8 mouse cellular contexts compared by ENCODE assay signal in the genomic region with DNA sequence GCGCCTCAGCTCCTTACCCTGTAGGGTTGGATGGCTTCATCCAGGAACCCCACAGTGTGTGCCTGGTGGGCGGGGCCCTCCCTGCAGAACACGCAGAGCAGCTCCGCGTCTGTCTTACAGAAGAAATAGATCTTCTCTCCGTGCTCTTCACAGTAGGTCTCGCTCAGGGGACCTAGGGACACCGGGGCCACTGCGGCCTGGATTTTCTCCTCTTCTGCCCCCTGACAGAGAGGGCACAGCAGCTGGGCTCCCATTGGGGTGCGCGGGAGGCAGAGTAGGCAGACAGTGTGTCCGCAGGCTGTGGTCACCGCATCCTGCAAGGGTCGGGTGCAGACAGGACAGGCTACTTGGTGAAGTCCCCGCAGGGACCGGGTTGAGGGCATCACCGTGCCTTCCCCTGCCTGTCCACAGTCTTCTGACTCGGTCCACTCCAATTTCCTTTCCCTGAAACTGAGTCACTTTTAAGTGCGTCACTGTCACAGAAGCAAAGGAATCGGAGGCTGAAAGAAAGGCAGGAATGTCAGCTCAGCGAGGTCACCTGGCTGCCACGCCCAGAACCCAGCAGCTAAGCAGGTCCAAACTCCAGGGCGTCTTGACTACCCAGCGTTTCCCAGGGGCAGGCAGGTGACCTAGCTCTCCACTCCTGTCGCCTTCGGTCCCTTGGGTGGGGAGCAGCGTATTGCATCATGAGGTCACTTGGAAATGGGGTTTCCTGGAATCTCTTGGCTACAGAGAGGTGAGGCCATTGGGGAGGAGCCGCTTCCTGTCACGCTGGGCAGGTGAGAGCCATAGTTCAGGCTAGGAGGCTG. TPM values are rescaled to one million over a fixed set of nuclear protein-coding genes. Genes with fewer than 3 reads are reported as not detected.
A peak's percentile ranks its signal among the peaks of the same experiment; 100 is the strongest.
DNase-seq lines count a peak whose midpoint lies in the region; ATAC-seq lines count a peak whose summit lies in the region.

Gene Trim15, minus strand, starts transcription at position 492 of the 809 bp plus-strand sequence.

- no peaks in the 10 kb centered on the region for H3K9me3 ChIP-seq in forebrain, embryonic 13.5 days (replicated peaks)
- H3K9me3 ChIP-seq in neural tube, embryonic 12.5 days: no peaks in the 10 kb centered on the region

- H3K36me3 ChIP-seq in forebrain, embryonic 13.5 days (ENCODE audit: poor library complexity, severe bottlenecking): no peaks in the 10 kb centered on the region
- H3K36me3 ChIP-seq in neural tube, embryonic 12.5 days: no peaks in the 10 kb centered on the region

- DNase-seq in lung, adult 18-20 months: peak; percentile 30 to 62
- DNase-seq in lung, postnatal 4 days: no peak
- peak; percentile 79 for DNase-seq in large intestine, adult 2 months (ENCODE audit: low read depth, low spot score)
- DNase-seq in B cell, adult 2 months: no peak
- no peak for DNase-seq in thymus, adult 18-20 months
- DNase-seq in urinary bladder, postnatal 36 days (ENCODE audit: low spot score in 2 of 2): no peak

- H3K27me3 ChIP-seq in forebrain, embryonic 13.5 days: peaks cover 15% of the 10 kb centered on the region
- peaks cover 9% of the 10 kb centered on the region; the same call in 1 of the 2 replicates for H3K27me3 ChIP-seq in neural tube, embryonic 12.5 days (replicated peaks)

- H3K4me2 ChIP-seq in forebrain, embryonic 13.5 days: peak within 1 kb of the TSS; percentile 49
- H3K4me2 ChIP-seq in neural tube, embryonic 12.5 days (replicated peaks): peak within 1 kb of the TSS; percentile 50

- peak within 1 kb of the TSS; percentile 16 for H3K4me3 ChIP-seq in forebrain, embryonic 13.5 days
- H3K4me3 ChIP-seq in neural tube, embryonic 12.5 days: no peak within 1 kb of the TSS

- 15% methylated on average over 29 of the region's 29 CpGs for WGBS in forebrain, embryonic 13.5 days
- WGBS in large intestine, adult 2 months: 7% methylated on average over 29 of the region's 29 CpGs
- 17% methylated on average over 29 of the region's 29 CpGs for WGBS in neural tube, embryonic 12.5 days

- H3K4me1 ChIP-seq in forebrain, embryonic 13.5 days: peaks cover 5% of the 10 kb centered on the region; the same call in 1 of the 2 replicates
- no peaks in the 10 kb centered on the region for H3K4me1 ChIP-seq in neural tube, embryonic 12.5 days

- no peak for ATAC-seq in forebrain, embryonic 13.5 days
- peak; percentile 35; the same call in 1 of the 2 replicates for ATAC-seq in neural tube, embryonic 12.5 days (ENCODE audit: low FRiP score, low read depth)

- no peak within 1 kb of the TSS for H3K9ac ChIP-seq in forebrain, embryonic 13.5 days
- 0 out of 2 replicates have a peak within 1 kb of the TSS, but pooled peaks have one; percentile 35 for H3K9ac ChIP-seq in neural tube, embryonic 12.5 days

- no peak within 1 kb of the TSS for H3K27ac ChIP-seq in forebrain, embryonic 13.5 days
- H3K27ac ChIP-seq in neural tube, embryonic 12.5 days: no peak within 1 kb of the TSS

RNA-seq across cellular contexts. Expression of gene Trim15, which starts in this region (rescaled TPM):
- 0.30 and 0.41 TPM in 2 replicates for polyA plus RNA-seq in forebrain, embryonic 13.5 days (2015; fragmentation: Nextera tagmentation; extraction: Ambion mirVana)
- 49.0 and 59.4 TPM in 2 replicates for polyA plus RNA-seq in large intestine, adult 2 months (2012; rRNA removed)
- 0.37 and 0.46 TPM in 2 replicates for polyA plus RNA-seq in neural tube, embryonic 12.5 days (2016; fragmentation: Nextera tagmentation; extraction: Ambion mirVana)

Comparison
In these comparisons a context has a peak if more than half of its experiments do, and no peak if none do; other contexts are left out.
1. RNA of gene Trim15 (polyA plus RNA-seq): 49.0 to 59.4 TPM in large intestine, adult 2 months; 0.30 to 0.41 TPM in forebrain, embryonic 13.5 days and 0.37 to 0.46 TPM in neural tube, embryonic 12.5 days; every median in the first group is over 10 times any median in the second.
2. DNase-seq: peak in lung, adult 18-20 months (2 of 2) and large intestine, adult 2 months (single experiment); none in lung, postnatal 4 days (0 of 2), B cell, adult 2 months (0 of 2), thymus, adult 18-20 months (0 of 2) and urinary bladder, postnatal 36 days (0 of 2).
3. Peak in ATAC-seq, H3K9ac ChIP-seq and H3K4me2 ChIP-seq in neural tube, embryonic 12.5 days; RNA of the gene not detected or under 1 TPM.